Mouse (Mus musculus) olfactory bulb, adult 2 months (tissue): Measurements from ENCODE around the gene Ndufaf2.

ENCODE experiments used
- CTCF ChIP-seq: fragments of 200-500 bp; IDR thresholded peaks from 2 replicates; pipeline ENCODE4 v1.5.1; 2012; ENCODE audit warnings: low read depth, mild to moderate bottlenecking, low read length, moderate library complexity; ENCODE audit not compliant: insufficient read depth
- POLR2A ChIP-seq: fragments of 200-500 bp; IDR thresholded peaks from 2 replicates; pipeline ENCODE4 v1.6.1; 2012; ENCODE audit warnings: mild to moderate bottlenecking, low read depth, low read length, moderate library complexity; ENCODE audit not compliant: insufficient read depth

GRCm38 (mm10) chr13:108096446-108096845 lies 62.0 kb downstream of the Ndufaf2 start:
- no peak for TF ChIP-seq POLR2A
- TF ChIP-seq CTCF: no peak
